Mouse (Mus musculus): ENCODE data around the gene Cyp2d10. TPM values are rescaled to one million over a fixed set of nuclear protein-coding genes. Genes with fewer than 3 reads are reported as not detected.
"Not testable (repeated sequence)": the region's sequence is repeated elsewhere in the genome, so short reads cannot be mapped to it uniquely, and the experiment has no call there.

Cyp2d10 gene
- polyA plus RNA-seq, 1 experiment from 2014 or later = not detected

GRCm38 (mm10) chr15:82423471-82423870 lies 16.5 kb upstream of the Cyp2d10 start:
- Histone ChIP-seq H3K9ac (no peak overlapping the region), H3K27ac (no peak overlapping the region), H3K4me3 (no peak overlapping the region), H3K4me1 (no peaks in the 10 kb centered on the region), H3K36me3 (replicated peaks) (no peaks in the 10 kb centered on the region), H3K27me3 (replicated peaks) (no peaks in the 10 kb centered on the region), H3K9me3 (0 out of 2 replicates have a peak, but pooled peaks cover 3% of the 10 kb centered on the region), H3K4me2 (no peak overlapping the region)
- ATAC-seq (replicated peaks) = no peak
- 81% methylated on average over 3 of the region's 3 CpGs for WGBS

GRCm38 (mm10) chr15:82422935-82423334 lies 15.9 kb upstream of the Cyp2d10 start:
- Histone ChIP-seq H3K9ac (no peak overlapping the region), H3K36me3 (replicated peaks) (no peaks in the 10 kb centered on the region), H3K9me3 (no peaks in the 10 kb centered on the region), H3K4me2 (no peak overlapping the region), H3K27me3 (replicated peaks) (no peaks in the 10 kb centered on the region), H3K27ac (no peak overlapping the region), H3K4me3 (no peak overlapping the region), H3K4me1 (no peaks in the 10 kb centered on the region)
- no peak for ATAC-seq (replicated peaks)
- 87% methylated on average over 4 of the region's 4 CpGs for WGBS

GRCm38 (mm10) chr15:82418616-82419015 lies 11.6 kb upstream of the Cyp2d10 start:
- Histone ChIP-seq H3K27me3 (replicated peaks) (no peaks in the 10 kb centered on the region), H3K4me2 (no peak overlapping the region), H3K4me1 (peaks cover 6% of the 10 kb centered on the region), H3K9me3 (no peaks in the 10 kb centered on the region), H3K9ac (no peak overlapping the region), H3K4me3 (no peak overlapping the region), H3K27ac (no peak overlapping the region), H3K36me3 (replicated peaks) (no peaks in the 10 kb centered on the region)
- no peak for ATAC-seq (replicated peaks)
- 76% methylated on average over 1 of the region's 1 CpGs for WGBS

GRCm38 (mm10) chr15:82416797-82417789 lies 10.1 kb upstream of the Cyp2d10 start:
- no peak overlapping the region for H3K27ac ChIP-seq
- no peaks in the 10 kb centered on the region for H3K36me3 ChIP-seq (replicated peaks)
- peak; percentile 69; the same call in 1 of the 2 replicates for ATAC-seq (replicated peaks)
- H3K27me3 ChIP-seq (replicated peaks) = no peaks in the 10 kb centered on the region
- H3K9ac ChIP-seq = no peak overlapping the region
- no peak overlapping the region for H3K4me3 ChIP-seq
- 20% methylated on average over 16 of the region's 16 CpGs for WGBS
- H3K4me1 ChIP-seq = peaks cover 6% of the 10 kb centered on the region
- H3K4me2 ChIP-seq = peak overlapping the region; percentile 36
- no peaks in the 10 kb centered on the region for H3K9me3 ChIP-seq

- ATAC-seq (replicated peaks) = no peak
- no peaks in the 10 kb centered on the region for H3K4me1 ChIP-seq
- H3K4me2 ChIP-seq = no peak overlapping the region
- no peak overlapping the region for H3K9ac ChIP-seq
- no peaks in the 10 kb centered on the region for H3K36me3 ChIP-seq (replicated peaks)
- no peak overlapping the region for H3K27ac ChIP-seq
- H3K27me3 ChIP-seq (replicated peaks) = no peaks in the 10 kb centered on the region
- WGBS = 87% methylated on average over 4 of the region's 4 CpGs
- no peaks in the 10 kb centered on the region for H3K9me3 ChIP-seq
- no peak overlapping the region for H3K4me3 ChIP-seq
Observed at GRCm38 (mm10) chr15:82407536-82407935, 541 bp upstream of the Cyp2d10 start.

- no peak overlapping the region for H3K4me3 ChIP-seq
- WGBS = 91% methylated on average over 3 of the region's 3 CpGs
- H3K9me3 ChIP-seq = no peaks in the 10 kb centered on the region
- ATAC-seq (replicated peaks) = no peak
- no peaks in the 10 kb centered on the region for H3K4me1 ChIP-seq
- H3K9ac ChIP-seq = no peak overlapping the region
- no peaks in the 10 kb centered on the region for H3K27me3 ChIP-seq (replicated peaks)
- H3K4me2 ChIP-seq = no peak overlapping the region
- H3K27ac ChIP-seq = no peak overlapping the region
- no peaks in the 10 kb centered on the region for H3K36me3 ChIP-seq (replicated peaks)
Observed at GRCm38 (mm10) chr15:82404163-82404562, 2.8 kb downstream of the Cyp2d10 start.

- Histone ChIP-seq H3K36me3 (replicated peaks) (no peaks in the 10 kb centered on the region), H3K4me3 (no peak overlapping the region), H3K27me3 (replicated peaks) (no peaks in the 10 kb centered on the region), H3K9me3 (no peaks in the 10 kb centered on the region), H3K9ac (no peak overlapping the region), H3K4me2 (no peak overlapping the region), H3K27ac (no peak overlapping the region), H3K4me1 (no peaks in the 10 kb centered on the region)
- ATAC-seq (replicated peaks) = no peak
- 91% methylated on average over 9 of the region's 9 CpGs for WGBS
Observed at GRCm38 (mm10) chr15:82403606-82404005, 3.4 kb downstream of the Cyp2d10 start.

- Histone ChIP-seq H3K4me3 (no peak overlapping the region), H3K4me2 (no peak overlapping the region), H3K27ac (no peak overlapping the region), H3K36me3 (replicated peaks) (no peaks in the 10 kb centered on the region), H3K4me1 (no peaks in the 10 kb centered on the region), H3K9ac (no peak overlapping the region), H3K9me3 (no peaks in the 10 kb centered on the region), H3K27me3 (replicated peaks) (no peaks in the 10 kb centered on the region)
- 83% methylated on average over 6 of the region's 6 CpGs for whole genome bisulfite sequencing
- ATAC-seq (replicated peaks) = no peak
Observed at GRCm38 (mm10) chr15:82402741-82403140, 4.3 kb downstream of the Cyp2d10 start.

GRCm38 (mm10) chr15:82402106-82402505 lies 4.9 kb downstream of the Cyp2d10 start:
- H3K27ac ChIP-seq = no peak overlapping the region
- no peaks in the 10 kb centered on the region for H3K9me3 ChIP-seq
- no peaks in the 10 kb centered on the region for H3K27me3 ChIP-seq (replicated peaks)
- H3K9ac ChIP-seq = no peak overlapping the region
- ATAC-seq (replicated peaks) = no peak
- H3K4me3 ChIP-seq = no peak overlapping the region
- no peak overlapping the region for H3K4me2 ChIP-seq
- no peaks in the 10 kb centered on the region for H3K36me3 ChIP-seq (replicated peaks)
- no peaks in the 10 kb centered on the region for H3K4me1 ChIP-seq

- Histone ChIP-seq H3K4me1 (no peaks in the 10 kb centered on the region), H3K27me3 (replicated peaks) (no peaks in the 10 kb centered on the region), H3K27ac (no peak overlapping the region), H3K4me2 (no peak overlapping the region), H3K36me3 (replicated peaks) (no peaks in the 10 kb centered on the region), H3K9me3 (no peaks in the 10 kb centered on the region), H3K4me3 (no peak overlapping the region), H3K9ac (no peak overlapping the region)
- 17% methylated on average over 2 of the region's 2 CpGs for WGBS
- no peak for ATAC-seq (replicated peaks)
Observed at GRCm38 (mm10) chr15:82401516-82401915, 5.5 kb downstream of the Cyp2d10 start.

GRCm38 (mm10) chr15:82395955-82396354 lies 11.0 kb downstream of the Cyp2d10 start:
- not testable (repeated sequence) for ATAC-seq (replicated peaks); H3K4me1 ChIP-seq; H3K4me3 ChIP-seq; H3K27me3 ChIP-seq (replicated peaks); H3K9ac ChIP-seq; H3K36me3 ChIP-seq (replicated peaks); H3K27ac ChIP-seq; H3K4me2 ChIP-seq; H3K9me3 ChIP-seq
- WGBS = 87% methylated on average over 3 of the region's 3 CpGs

- not testable (repeated sequence) for H3K4me1 ChIP-seq; H3K4me3 ChIP-seq; H3K4me2 ChIP-seq; H3K36me3 ChIP-seq (replicated peaks); H3K27me3 ChIP-seq (replicated peaks); ATAC-seq (replicated peaks); H3K27ac ChIP-seq; H3K9me3 ChIP-seq; H3K9ac ChIP-seq
- WGBS = 88% methylated on average over 2 of the region's 2 CpGs
Observed at GRCm38 (mm10) chr15:82393922-82394321, 13.1 kb downstream of the Cyp2d10 start, which contains the start of gene Cyp2d11. Gene Cyp2d11, minus strand, starts transcription at chr15:82394022.

GRCm38 (mm10) chr15:82389916-82390315 lies 17.1 kb downstream of the Cyp2d10 start:
- not testable (repeated sequence) for H3K4me3 ChIP-seq; H3K9me3 ChIP-seq; ATAC-seq (replicated peaks); H3K27ac ChIP-seq; H3K36me3 ChIP-seq (replicated peaks); H3K9ac ChIP-seq; H3K4me2 ChIP-seq; H3K4me1 ChIP-seq; H3K27me3 ChIP-seq (replicated peaks)
- 93% methylated on average over 10 of the region's 10 CpGs for WGBS

Data from midbrain, embryonic 15.5 days (tissue).